18 mouse cellular contexts compared by ENCODE assay signal in genomic region chr6:133420929-133421328, GRCm38 (mm10).
"Had no signal": no experiment of that assay in that cellular context is flagged by ENCODE, and none has a peak within 500 bp of the region (broad histone marks: within the 10 kb centered on the region; RNA-seq: fewer than 3 reads in every experiment).

No protein-coding gene starts in this region.

- H3K4me3 ChIP-seq: lung, embryonic 15.5 days; megakaryocyte, embryonic 14.5 days; midbrain, embryonic 13.5 days; midbrain, embryonic 15.5 days; neural tube, embryonic 12.5 days; stomach, embryonic 15.5 days had no signal

- H3K27ac ChIP-seq: lung, embryonic 15.5 days; macrophage; midbrain, embryonic 13.5 days; midbrain, embryonic 15.5 days; neural tube, embryonic 12.5 days; stomach, embryonic 15.5 days; stomach, postnatal 0 days had no signal

- ATAC-seq: liver, postnatal 0 days; lung, postnatal 0 days; midbrain, embryonic 13.5 days; midbrain, embryonic 15.5 days had no signal

- H3K27me3 ChIP-seq: lung, embryonic 15.5 days; megakaryocyte, embryonic 14.5 days; midbrain, embryonic 13.5 days; midbrain, embryonic 15.5 days; neural tube, embryonic 12.5 days; stomach, embryonic 15.5 days had no signal

- H3K9me3 ChIP-seq: lung, embryonic 15.5 days; megakaryocyte, embryonic 14.5 days; stomach, embryonic 15.5 days had no signal

- H3K9ac ChIP-seq: liver, postnatal 0 days; lung, embryonic 15.5 days; midbrain, embryonic 13.5 days; midbrain, embryonic 15.5 days; neural tube, embryonic 12.5 days; stomach, embryonic 15.5 days had no signal

- DNase-seq: liver, postnatal 0 days; lung, adult 2 months; lung, postnatal 14 days; lung, postnatal 36 days; right cerebral cortex, postnatal 14 days; thymus, adult 2 months; thymus, postnatal 14 days; thymus, postnatal 36 days had no signal

- H3K36me3 ChIP-seq: lung, embryonic 15.5 days; midbrain, embryonic 13.5 days; midbrain, embryonic 15.5 days; neural tube, embryonic 12.5 days; stomach, embryonic 15.5 days had no signal

- H3K4me1 ChIP-seq: lung, embryonic 15.5 days; megakaryocyte, embryonic 14.5 days; midbrain, embryonic 13.5 days; midbrain, embryonic 15.5 days; neural tube, embryonic 12.5 days; stomach, embryonic 15.5 days had no signal

- H3K4me2 ChIP-seq: lung, embryonic 15.5 days; midbrain, embryonic 11.5 days; midbrain, embryonic 13.5 days; midbrain, embryonic 15.5 days; neural tube, embryonic 12.5 days; stomach, embryonic 15.5 days had no signal
